9 mouse cellular contexts compared by ENCODE assay signal in the genomic region with DNA sequence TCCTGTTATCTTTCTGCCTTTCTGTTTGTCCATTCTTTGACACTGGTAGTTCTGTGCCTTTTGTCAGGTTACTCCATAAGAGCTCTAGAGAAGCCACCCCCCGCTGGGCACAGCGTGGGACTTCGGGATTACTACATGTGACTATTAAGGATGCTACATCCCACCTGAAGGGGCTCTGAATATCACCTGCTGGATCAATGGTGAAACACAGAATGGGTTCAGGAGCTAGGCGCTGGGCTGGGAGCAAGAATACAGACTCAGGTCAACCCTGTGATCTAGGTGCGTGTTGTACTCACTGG. TPM values are rescaled to one million over a fixed set of nuclear protein-coding genes. Genes with fewer than 3 reads are reported as not detected.
DNase-seq lines count a peak whose midpoint lies in the region; ATAC-seq and TF ChIP-seq lines count a peak whose summit lies in the region.
"Had no signal": no experiment of that assay in that cellular context is flagged by ENCODE, and none has a peak within 500 bp of the region (broad histone marks: within the 10 kb centered on the region; RNA-seq: fewer than 3 reads in every experiment).

No protein-coding gene starts in this region.

- no peak overlapping the region for H3K9ac ChIP-seq in heart, embryonic 16.5 days (ENCODE audit: low read length)
- no peak overlapping the region for H3K9ac ChIP-seq in limb, embryonic 13.5 days

- H3K4me1 ChIP-seq in heart, embryonic 16.5 days (ENCODE audit: control insufficient read depth, insufficient read depth, low read length): peaks cover 5% of the 10 kb centered on the region
- peaks cover 8% of the 10 kb centered on the region for H3K4me1 ChIP-seq in testis, adult 2 months (ENCODE audit: control insufficient read depth, insufficient read depth, low read length)
- no peaks in the 10 kb centered on the region for H3K4me1 ChIP-seq in limb, embryonic 13.5 days

- no peak for TF ChIP-seq POLR2A in testis, adult 2 months (IDR thresholded peaks at IDR 0.05; ENCODE audit: control insufficient read depth, low read depth, low read length)

- H3K27me3 ChIP-seq in heart, embryonic 16.5 days (ENCODE audit: control insufficient read depth, insufficient read depth, low read length): no peaks in the 10 kb centered on the region
- H3K27me3 ChIP-seq in testis, adult 2 months (ENCODE audit: control insufficient read depth, insufficient read depth, low read length): no peaks in the 10 kb centered on the region
- peaks cover 13% of the 10 kb centered on the region for H3K27me3 ChIP-seq in limb, embryonic 13.5 days

- ATAC-seq in heart, embryonic 16.5 days (replicated peaks; ENCODE audit: extremely low read depth, insufficient read depth, low FRiP score): no peak
- no peak for ATAC-seq in limb, embryonic 13.5 days (ENCODE audit: low FRiP score, low read depth)
- ATAC-seq in megakaryocyte progenitor cell, adult 5-6 weeks (replicated peaks; ENCODE audit: poor library complexity): no peak

- peak overlapping the region; percentile 68 for H3K4me3 ChIP-seq in heart, embryonic 16.5 days (ENCODE audit: low read length)
- H3K4me3 ChIP-seq in testis, adult 2 months (ENCODE audit: control insufficient read depth, low read depth, low read length): peak overlapping the region; percentile 79
- peak overlapping the region; percentile 56 for H3K4me3 ChIP-seq in limb, embryonic 13.5 days

- H3K36me3 ChIP-seq in heart, embryonic 16.5 days (ENCODE audit: control insufficient read depth, insufficient read depth): no peaks in the 10 kb centered on the region
- H3K36me3 ChIP-seq in testis, adult 2 months (ENCODE audit: control insufficient read depth, insufficient read depth, low read length): no peaks in the 10 kb centered on the region
- H3K36me3 ChIP-seq in limb, embryonic 13.5 days: no peaks in the 10 kb centered on the region

- H3K27ac ChIP-seq in heart, embryonic 16.5 days (ENCODE audit: low read length): no peak overlapping the region
- no peak overlapping the region for H3K27ac ChIP-seq in testis, adult 2 months (ENCODE audit: control insufficient read depth, insufficient read depth, low read depth, low read length)
- no peak overlapping the region for H3K27ac ChIP-seq in limb, embryonic 13.5 days

- H3K4me2 ChIP-seq in heart, embryonic 16.5 days (ENCODE audit: low read depth, low read length): peak overlapping the region; percentile 80
- H3K4me2 ChIP-seq in limb, embryonic 13.5 days (replicated peaks): peak overlapping the region; percentile 67

- no peaks in the 10 kb centered on the region for H3K9me3 ChIP-seq in heart, embryonic 16.5 days (replicated peaks; ENCODE audit: control insufficient read depth, low read length)
- H3K9me3 ChIP-seq in limb, embryonic 13.5 days: no peaks in the 10 kb centered on the region

- no peak for TF ChIP-seq CTCF in testis, adult 2 months (IDR thresholded peaks at IDR 0.05; ENCODE audit: control insufficient read depth, insufficient read depth, insufficient replicate concordance, low read depth, low read length)

- intact Hi-C loops in heart, postnatal 36 days (cut with DNase I): loop anchor here (10.0 kb wide), 1 partner anchor 578 kb away; a partner anchor contains a TSS

- DNase-seq in heart, postnatal 36 days: no peak
- no peak for DNase-seq in testis, postnatal 14 days (ENCODE audit: low spot score)
- DNase-seq in embryo, embryonic 10.5 days (ENCODE audit: low spot score): no peak
- DNase-seq in ovary, adult 18-20 months (ENCODE audit: low spot score): no peak
- DNase-seq: kidney, adult 8-10 months had no signal

- 50% methylated on average over 5 of the region's 5 CpGs for WGBS in heart, embryonic 16.5 days
- WGBS in limb, embryonic 13.5 days: 40% methylated on average over 5 of the region's 5 CpGs

RNA-seq across cellular contexts. Expression of a gene that starts 0.8 kb away (rescaled TPM):
- polyA plus RNA-seq in heart, embryonic 16.5 days (2015; fragmentation: Nextera tagmentation; extraction: Ambion mirVana): 3.9 and 4.6 TPM in 2 replicates
- total RNA-seq in heart, postnatal 36 days (2021): 1 to 10 TPM; 3.8 to 5.5 TPM
- 4.9 and 5.0 TPM in 2 replicates for polyA plus RNA-seq in testis, adult 2 months (2012; rRNA removed)
- 11.4 and 13.0 TPM in 2 replicates for polyA plus RNA-seq in limb, embryonic 13.5 days (2015; fragmentation: Nextera tagmentation; extraction: Ambion mirVana)
- total RNA-seq in megakaryocyte progenitor cell, adult 5-6 weeks (2015): 8.6 and 10.0 TPM in 2 replicates
- total RNA-seq in megakaryocyte progenitor cell, adult 5-6 weeks (2017): 21.0 and 23.0 TPM in 2 replicates

RNA-seq across cellular contexts. Expression of a gene that starts 12.6 kb away (rescaled TPM):
- polyA plus RNA-seq in heart, embryonic 16.5 days (2015; fragmentation: Nextera tagmentation; extraction: Ambion mirVana): 18.2 and 19.5 TPM in 2 replicates
- 1 to 10 TPM; 5.5 to 6.7 TPM for total RNA-seq in heart, postnatal 36 days (2021)
- 5.4 and 5.8 TPM in 2 replicates for polyA plus RNA-seq in testis, adult 2 months (2012; rRNA removed)
- 14.4 and 17.6 TPM in 2 replicates for polyA plus RNA-seq in limb, embryonic 13.5 days (2015; fragmentation: Nextera tagmentation; extraction: Ambion mirVana)
- total RNA-seq in megakaryocyte progenitor cell, adult 5-6 weeks (2015): 7.8 and 9.5 TPM in 2 replicates
- total RNA-seq in megakaryocyte progenitor cell, adult 5-6 weeks (2017): 17.6 and 22.2 TPM in 2 replicates

RNA-seq across cellular contexts. Expression of a gene that starts 47.0 kb away (rescaled TPM):
- polyA plus RNA-seq in heart, embryonic 16.5 days (2015; fragmentation: Nextera tagmentation; extraction: Ambion mirVana): 158 and 160 TPM in 2 replicates
- 100 to 1,000 TPM; 128 to 131 TPM for total RNA-seq in heart, postnatal 36 days (2021)
- 31.5 and 40.8 TPM in 2 replicates for polyA plus RNA-seq in testis, adult 2 months (2012; rRNA removed)
- polyA plus RNA-seq in limb, embryonic 13.5 days (2015; fragmentation: Nextera tagmentation; extraction: Ambion mirVana): 185 and 200 TPM in 2 replicates
- total RNA-seq in megakaryocyte progenitor cell, adult 5-6 weeks (2015): 65.1 and 71.0 TPM in 2 replicates
- total RNA-seq in megakaryocyte progenitor cell, adult 5-6 weeks (2017): 83.9 and 97.8 TPM in 2 replicates
